Mouse (Mus musculus) adrenal gland, postnatal 36 days (tissue): ENCODE results near the gene Pom121l2. TPM values are rescaled to one million over a fixed set of nuclear protein-coding genes. Genes with fewer than 3 reads are reported as not detected.

Experiments
- microRNA-seq: library from miRNA; unstranded; fragments of <30 nt; microRNA quantifications from one replicate; pipeline ENCODE4 v1.2.0, GENCODE M21; 2021
- total RNA-seq, 2 experiments: library from RNA; stranded (reverse); gene quantifications; 2 replicates each; pipeline ENCODE4 v1.2.3; 2021

The Pom121l2 gene
- total RNA-seq, 2 experiments from 2014 or later = not detected

Small RNA genes lying within 50 kb of the gene (microRNA-seq; reads per million reads assigned to microRNA genes)
- not detected for gene Gm44390

Other genes with a start within 250 kb of the Pom121l2 start
- 10 to 100 TPM; 11.8 to 14.2 TPM for gene Hist1h4j, start 246.1 kb upstream of the Pom121l2 start, total RNA-seq
- gene Hist1h4k, start 230.7 kb upstream of the Pom121l2 start, total RNA-seq = 100 to 1,000 TPM; 172 to 183 TPM
- 10 to 100 TPM; 18.0 to 19.9 TPM for gene Hist1h2ak, start 227.4 kb upstream of the Pom121l2 start, total RNA-seq
- gene Hist1h2bn, start 227.1 kb upstream of the Pom121l2 start, total RNA-seq = 10 to 100 TPM; 36.1 to 38.9 TPM
- gene Hist1h1b, start 200.6 kb upstream of the Pom121l2 start, total RNA-seq = 10 to 100 TPM; 26.2 to 28.0 TPM
- 10 to 100 TPM; 61.4 to 73.9 TPM for gene Hist1h3i, start 197.8 kb upstream of the Pom121l2 start, total RNA-seq
- gene Hist1h2an, start 194.0 kb upstream of the Pom121l2 start, total RNA-seq = 1 to 10 TPM; 7.5 to 9.1 TPM
- gene Hist1h2bp, start 193.7 kb upstream of the Pom121l2 start, total RNA-seq = 10 to 100 TPM; 21.9 to 22.1 TPM
- gene Hist1h2bq, start 171.0 kb upstream of the Pom121l2 start, total RNA-seq = 10 to 100 TPM; 74.0 to 76.3 TPM
- gene Hist1h2ao, start 170.7 kb upstream of the Pom121l2 start, total RNA-seq = 10 to 100 TPM; 24.0 to 56.4 TPM
- gene Hist1h4m, start 169.4 kb upstream of the Pom121l2 start, total RNA-seq = 100 to 1,000 TPM; 215 to 270 TPM
- gene Hist1h4n, start 149.0 kb upstream of the Pom121l2 start, total RNA-seq = 100 to 1,000 TPM in 1 of 2 experiments, 10 to 100 TPM in 1; 56.0 to 125 TPM
- 10 to 100 TPM; 48.2 to 72.9 TPM for gene Hist1h2ap, start 147.7 kb upstream of the Pom121l2 start, total RNA-seq
- gene Hist1h2br, start 147.5 kb upstream of the Pom121l2 start, total RNA-seq = 10 to 100 TPM; 72.5 to 76.9 TPM
- 1 to 10 TPM; 1.5 to 1.6 TPM for gene Zfp184, start 36.1 kb upstream of the Pom121l2 start, total RNA-seq
- under 1 TPM in 1 of 2 experiments, not detected in 1; 0.53 TPM for gene Prss16, start 28.5 kb downstream of the Pom121l2 start, total RNA-seq
- 10 to 100 TPM; 58.6 to 69.2 TPM for gene Hist1h2ah, start 54.4 kb downstream of the Pom121l2 start, total RNA-seq
- 10 to 100 TPM; 67.8 to 68.6 TPM for gene Hist1h2bk, start 54.7 kb downstream of the Pom121l2 start, total RNA-seq
- gene Hist1h4i, start 60.2 kb downstream of the Pom121l2 start, total RNA-seq = 10 to 100 TPM; 75.2 to 76.6 TPM
- gene Hist1h2ag, start 61.8 kb downstream of the Pom121l2 start, total RNA-seq = 10 to 100 TPM; 41.1 to 45.0 TPM
- gene Hist1h2bj, start 62.0 kb downstream of the Pom121l2 start, total RNA-seq = 10 to 100 TPM; 40.2 to 48.5 TPM
- gene Vmn1r188, start 103.2 kb downstream of the Pom121l2 start, total RNA-seq = not detected
- gene Vmn1r189, start 124.6 kb downstream of the Pom121l2 start, total RNA-seq = not detected
- not detected for gene Vmn1r191, start 202.8 kb downstream of the Pom121l2 start, total RNA-seq
- gene Vmn1r192, start 209.9 kb downstream of the Pom121l2 start, total RNA-seq = not detected
- gene Vmn1r193, start 242.0 kb downstream of the Pom121l2 start, total RNA-seq = not detected